In genomic region chr7:89182943-89183342, GRCm38 (mm10) we compare ENCODE assay signal across 20 mouse cellular contexts.
A peak's percentile ranks its signal among the peaks of the same experiment; 100 is the strongest.
DNase-seq lines count a peak whose midpoint lies in the region; ATAC-seq and TF ChIP-seq lines count a peak whose summit lies in the region.
"Had no signal": no experiment of that assay in that cellular context is flagged by ENCODE, and none has a peak within 500 bp of the region (broad histone marks: within the 10 kb centered on the region; RNA-seq: fewer than 3 reads in every experiment).

No protein-coding gene starts in this region.

- no peak overlapping the region for H3K9ac ChIP-seq in intestine, embryonic 14.5 days (ENCODE audit: low read length)
- no peak overlapping the region for H3K9ac ChIP-seq in intestine, postnatal 0 days (ENCODE audit: low read depth, low read length)
- no peak overlapping the region for H3K9ac ChIP-seq in lung, embryonic 14.5 days
- no peak overlapping the region for H3K9ac ChIP-seq in intestine, embryonic 16.5 days (ENCODE audit: low read depth, low read length)
- H3K9ac ChIP-seq: forebrain, embryonic 12.5 days; heart, embryonic 12.5 days; hindbrain, embryonic 15.5 days had no signal

- no peak for DNase-seq in intestine, embryonic 14.5 days (ENCODE audit: low spot score)
- DNase-seq in lung, embryonic 14.5 days, result peak; percentile 19
- DNase-seq in lung, postnatal 25 days (ENCODE audit: low spot score), result no peak
- no peak for DNase-seq in gastrocnemius, postnatal 36 days
- DNase-seq: adrenal gland, postnatal 14 days; cerebellum, adult 11-12 months; cerebellum, adult 9-10 months; cerebellum, postnatal 25 days; gastrocnemius, postnatal 10 days; heart, adult 2 months; heart, postnatal 36 days had no signal

- TF ChIP-seq CTCF in intestine, postnatal 0 days (IDR thresholded peaks at IDR 0.05; ENCODE audit: low read depth), result no peak
- TF ChIP-seq CTCF in lung, embryonic 14.5 days (IDR thresholded peaks at IDR 0.05; ENCODE audit: low read depth), result no peak

- H3K9me3 ChIP-seq in intestine, embryonic 14.5 days (ENCODE audit: control insufficient read depth, low read length), result no peaks in the 10 kb centered on the region
- H3K9me3 ChIP-seq in intestine, postnatal 0 days (ENCODE audit: control insufficient read depth), result no peaks in the 10 kb centered on the region
- no peaks in the 10 kb centered on the region for H3K9me3 ChIP-seq in lung, embryonic 14.5 days (ENCODE audit: low read depth, low read length)
- H3K9me3 ChIP-seq in intestine, embryonic 16.5 days (ENCODE audit: control insufficient read depth, low read length), result no peaks in the 10 kb centered on the region
- H3K9me3 ChIP-seq: forebrain, embryonic 12.5 days; hindbrain, embryonic 15.5 days had no signal

- no peaks in the 10 kb centered on the region for H3K27me3 ChIP-seq in intestine, embryonic 14.5 days (replicated peaks; ENCODE audit: control insufficient read depth, insufficient read depth, low read length)
- no peaks in the 10 kb centered on the region for H3K27me3 ChIP-seq in intestine, postnatal 0 days (replicated peaks; ENCODE audit: control insufficient read depth, insufficient read depth, low read length)
- no peaks in the 10 kb centered on the region for H3K27me3 ChIP-seq in lung, embryonic 14.5 days (ENCODE audit: insufficient read depth, low read length)
- H3K27me3 ChIP-seq in intestine, embryonic 16.5 days (replicated peaks; ENCODE audit: control insufficient read depth, insufficient read depth, low read length), result no peaks in the 10 kb centered on the region
- H3K27me3 ChIP-seq: CH12.LX; forebrain, embryonic 12.5 days; heart, embryonic 12.5 days; hindbrain, embryonic 15.5 days; Patski had no signal

- ATAC-seq in intestine, embryonic 14.5 days (replicated peaks; ENCODE audit: low FRiP score, low TSS enrichment, low read depth), result peak; percentile 68; the same call in 1 of the 2 replicates
- no peak for ATAC-seq in intestine, postnatal 0 days
- 0 out of 2 replicates have a peak, but pooled peaks have one; percentile 35 for ATAC-seq in lung, embryonic 14.5 days (ENCODE audit: insufficient read depth)
- peak; percentile 73 for ATAC-seq in intestine, embryonic 16.5 days
- ATAC-seq: activated CD4-positive, CD25-positive, alpha-beta regulatory T cell, adult 4 months; forebrain, embryonic 16.5 days; Patski had no signal

- H3K4me3 ChIP-seq in intestine, embryonic 14.5 days (ENCODE audit: low read depth, low read length), result no peak overlapping the region
- H3K4me3 ChIP-seq in intestine, postnatal 0 days (ENCODE audit: low read depth, low read length), result no peak overlapping the region
- no peak overlapping the region for H3K4me3 ChIP-seq in lung, embryonic 14.5 days (ENCODE audit: low read depth, low read length)
- H3K4me3 ChIP-seq in intestine, embryonic 16.5 days (ENCODE audit: low read length), result no peak overlapping the region
- H3K4me3 ChIP-seq: forebrain, embryonic 12.5 days; heart, adult 2 months; heart, embryonic 12.5 days; hindbrain, embryonic 15.5 days had no signal

- H3K36me3 ChIP-seq in intestine, embryonic 14.5 days (ENCODE audit: control insufficient read depth, insufficient read depth, low read length), result no peaks in the 10 kb centered on the region
- no peaks in the 10 kb centered on the region; the same call in 1 of the 2 replicates for H3K36me3 ChIP-seq in intestine, postnatal 0 days (ENCODE audit: control insufficient read depth, insufficient read depth)
- H3K36me3 ChIP-seq in lung, embryonic 14.5 days (ENCODE audit: insufficient read depth), result no peaks in the 10 kb centered on the region
- H3K36me3 ChIP-seq in intestine, embryonic 16.5 days (ENCODE audit: control insufficient read depth, insufficient read depth, low read length), result no peaks in the 10 kb centered on the region
- H3K36me3 ChIP-seq: forebrain, embryonic 12.5 days; heart, embryonic 12.5 days had no signal

- WGBS in intestine, embryonic 14.5 days, result 25% methylated on average over 5 of the region's 5 CpGs
- 49% methylated on average over 5 of the region's 5 CpGs for WGBS in intestine, postnatal 0 days
- 47% methylated on average over 5 of the region's 5 CpGs for WGBS in lung, embryonic 14.5 days
- WGBS in intestine, embryonic 16.5 days, result 38% methylated on average over 5 of the region's 5 CpGs

- H3K4me1 ChIP-seq in intestine, embryonic 14.5 days (replicated peaks; ENCODE audit: control insufficient read depth, insufficient read depth, low read length), result peaks cover 17% of the 10 kb centered on the region
- no peaks in the 10 kb centered on the region for H3K4me1 ChIP-seq in intestine, postnatal 0 days (replicated peaks; ENCODE audit: control insufficient read depth, insufficient read depth, low read length)
- H3K4me1 ChIP-seq in lung, embryonic 14.5 days (ENCODE audit: insufficient read depth), result no peaks in the 10 kb centered on the region
- H3K4me1 ChIP-seq in intestine, embryonic 16.5 days (ENCODE audit: control insufficient read depth, insufficient read depth, low read length), result peaks cover 7% of the 10 kb centered on the region
- H3K4me1 ChIP-seq: forebrain, embryonic 12.5 days; hindbrain, embryonic 15.5 days had no signal

- no peak overlapping the region for H3K4me2 ChIP-seq in intestine, embryonic 14.5 days (ENCODE audit: low read length)
- no peak overlapping the region for H3K4me2 ChIP-seq in intestine, postnatal 0 days (replicated peaks; ENCODE audit: low read depth)
- H3K4me2 ChIP-seq in lung, embryonic 14.5 days, result no peak overlapping the region
- H3K4me2 ChIP-seq in intestine, embryonic 16.5 days (ENCODE audit: low read depth, low read length), result no peak overlapping the region
- H3K4me2 ChIP-seq: forebrain, embryonic 12.5 days; heart, embryonic 12.5 days; hindbrain, embryonic 15.5 days had no signal

- intact Hi-C loops in gastrocnemius, postnatal 36 days (cut with DNase I), result no loop called here

- no peak overlapping the region; the same call in 1 of the 2 replicates for H3K27ac ChIP-seq in intestine, embryonic 14.5 days (ENCODE audit: low read depth)
- H3K27ac ChIP-seq in intestine, postnatal 0 days (ENCODE audit: low read depth, low read length), result no peak overlapping the region
- 0 out of 2 replicates have a peak overlapping the region, but pooled peaks have one; percentile 3 for H3K27ac ChIP-seq in lung, embryonic 14.5 days (ENCODE audit: low read depth)
- H3K27ac ChIP-seq in intestine, embryonic 16.5 days (ENCODE audit: low read length), result no peak overlapping the region
- H3K27ac ChIP-seq: forebrain, embryonic 12.5 days; heart, adult 2 months; hindbrain, embryonic 15.5 days had no signal
